Mouse (Mus musculus) CH12.LX (cell line): ENCODE measurements around the gene Tmem178b. TPM values are rescaled to one million over a fixed set of nuclear protein-coding genes. Genes with fewer than 3 reads are reported as not detected.

ENCODE experiments used
- DNase-seq: peaks from one replicate; pipeline ENCODE4 v3.0.0-alpha.2; 2013; ENCODE audit errors: extremely low read depth
- H3K27ac ChIP-seq: 2 replicates; pipeline ENCODE4 v1.5.1; 2012; ENCODE audit warnings: low read depth, mild to moderate bottlenecking, control low read depth, moderate library complexity; ENCODE audit not compliant: insufficient read depth
- H3K27me3 ChIP-seq: replicated peaks from 2 replicates; pipeline ENCODE3; 2012; ENCODE audit warnings: inconsistent platforms
- H3K36me3 ChIP-seq, 2 experiments: replicated peaks in 1 of 2; 2 replicates each; pipeline versions ENCODE3 to v1.6.1; 2012; ENCODE audit warnings: inconsistent platforms in 1 of 2, low read length in 1 of 2, mild to moderate bottlenecking in 1 of 2, mixed read lengths in 1 of 2, moderate library complexity in 1 of 2; ENCODE audit not compliant: control insufficient read depth in 1 of 2, insufficient read depth in 1 of 2
- H3K4me1 ChIP-seq, 2 experiments: 2 replicates each; pipeline ENCODE4 v1.6.1; 2012; ENCODE audit warnings: inconsistent platforms in 1 of 2, moderate library complexity in 1 of 2; ENCODE audit not compliant: insufficient read depth in 2 of 2, control insufficient read depth in 1 of 2
- H3K4me2 ChIP-seq: 2 replicates; pipeline ENCODE4 v1.6.1; 2012; ENCODE audit warnings: low read depth, mild to moderate bottlenecking, control low read depth; ENCODE audit not compliant: poor library complexity, insufficient read depth, severe bottlenecking
- H3K4me3 ChIP-seq, 3 experiments: fragments of 150-350 bp in 1 of 3; sonication (generic) in 1 of 3; replicated peaks in 1 of 3; 2 replicates each; pipeline versions ENCODE3 to v1.5.1; 2011 to 2012; ENCODE audit warnings: low read depth in 2 of 3, low read length in 2 of 3, mild to moderate bottlenecking in 2 of 3, moderate library complexity in 2 of 3, control low read depth in 1 of 3, improper control_type of control experiment in 1 of 3, inconsistent platforms in 1 of 3, mixed read lengths in 1 of 3; ENCODE audit not compliant: poor library complexity in 1 of 3
- H3K79me2 ChIP-seq: replicated peaks from 2 replicates; pipeline ENCODE4 v1.6.1; 2012; ENCODE audit warnings: mild to moderate bottlenecking, moderate library complexity; ENCODE audit not compliant: control insufficient read depth, poor library complexity, insufficient read depth, severe bottlenecking; ENCODE audit errors: extremely low read depth
- H3K9ac ChIP-seq: 2 replicates; pipeline ENCODE4 v1.6.1; 2012; ENCODE audit warnings: low read depth, mild to moderate bottlenecking, control low read depth, moderate library complexity; ENCODE audit not compliant: insufficient read depth
- H3K9me3 ChIP-seq: replicated peaks from 2 replicates; pipeline ENCODE3; 2012; ENCODE audit warnings: low read length, inconsistent platforms, mixed read lengths
- E2F4 ChIP-seq: IDR thresholded peaks from 2 replicates; pipeline ENCODE4 v1.6.1; 2011; ENCODE audit warnings: low read depth, low read length, improper control_type of control experiment; ENCODE audit not compliant: insufficient replicate concordance
- ETS1 ChIP-seq: conservative IDR thresholded peaks from 2 replicates; pipeline ENCODE4 v1.6.1; 2012; ENCODE audit warnings: low read depth, mild to moderate bottlenecking, inconsistent platforms, low read length, improper control_type of control experiment, moderate library complexity
- JUND ChIP-seq: conservative IDR thresholded peaks from 2 replicates; pipeline ENCODE4 v1.6.1; 2011; ENCODE audit warnings: low read depth, low read length, improper control_type of control experiment
- MEF2A ChIP-seq: IDR thresholded peaks from 2 replicates; pipeline ENCODE4 v1.6.1; 2014; ENCODE audit warnings: low read depth, mild to moderate bottlenecking, inconsistent platforms, low read length, improper control_type of control experiment, borderline replicate concordance
- MXI1 ChIP-seq: IDR thresholded peaks from 2 replicates; pipeline ENCODE4 v1.6.1; 2011; ENCODE audit warnings: mild to moderate bottlenecking, low read depth, low read length, improper control_type of control experiment
- NELFE ChIP-seq: IDR thresholded peaks from 2 replicates; pipeline ENCODE4 v1.6.1; 2011; ENCODE audit warnings: low read depth, low read length, improper control_type of control experiment
- NRF1 ChIP-seq: IDR thresholded peaks from 2 replicates; pipeline ENCODE4 v1.6.1; 2014; ENCODE audit warnings: low read depth, mild to moderate bottlenecking, inconsistent platforms, low read length, improper control_type of control experiment, moderate library complexity
- RAD21 ChIP-seq: IDR thresholded peaks from 2 replicates; pipeline ENCODE4 v1.6.1; 2011; ENCODE audit warnings: low read depth, mild to moderate bottlenecking, low read length, improper control_type of control experiment, moderate library complexity
- TBP ChIP-seq: conservative IDR thresholded peaks from 2 replicates; pipeline ENCODE4 v1.6.1; 2011; ENCODE audit warnings: low read depth, low read length, improper control_type of control experiment
- USF1 ChIP-seq: IDR thresholded peaks from 2 replicates; pipeline ENCODE4 v1.6.1; 2014; ENCODE audit warnings: low read depth, mild to moderate bottlenecking, inconsistent platforms, low read length, improper control_type of control experiment
- ZMIZ1 ChIP-seq: IDR thresholded peaks from 2 replicates; pipeline ENCODE4 v1.6.1; 2012; ENCODE audit warnings: low read depth, mild to moderate bottlenecking, inconsistent platforms, low read length, improper control_type of control experiment
- ZNF384 ChIP-seq: IDR thresholded peaks from 2 replicates; pipeline ENCODE4 v1.6.1; 2012; ENCODE audit warnings: low read depth, low read length, improper control_type of control experiment, inconsistent platforms
- dilution Hi-C: fragments of 300-500 bp; cut with MboI; formaldehyde crosslinking; loops from 2 replicates; pipeline ENCODE4 v1.14.3; 2020; ENCODE audit warnings: low sequenced_read_pairs; ENCODE audit not compliant: extremely low pct_unique_long_range_greater_than_20kb, extremely low pct_ligation_motif_present
- in situ Hi-C: fragments of 300-500 bp; cut with MboI; formaldehyde crosslinking; loops from 3 replicates; pipeline ENCODE4 v1.14.3; 2019; ENCODE audit warnings: low sequenced_read_pairs, low pct_ligation_motif_present, low pct_unique_long_range_greater_than_20kb, mixed read lengths
- polyA plus RNA-seq: library from polyadenylated mRNA; unstranded; fragments of >175 nt; gene quantifications from 2 replicates; pipeline ENCODE4 v1.2.1, GENCODE M21; 2012; ENCODE audit warnings: low read depth; ENCODE audit not compliant: insufficient read length
- total RNA-seq, 2 experiments: library from RNA; depleted of rRNA; stranded (reverse); fragments of 300-350 nt in 1 of 2; fragments of >200 nt in 1 of 2; gene quantifications; 2 replicates each; pipeline ENCODE4 v1.2.3; 2012 to 2014

Gene Tmem178b
- total and polyA plus RNA-seq, 3 experiments, result not detected

GRCm38 (mm10) chr6:39915636-39916281 is 42.7 kb downstream of the Tmem178b start:
- Histone ChIP-seq H3K27ac (no peak overlapping the region), H3K4me3 (no peak overlapping the region), H3K4me2 (peak overlapping the region; percentile 55; the same call in 1 of the 2 replicates), H3K9ac (no peak overlapping the region), H3K9me3 (no peaks in the 10 kb centered on the region), H3K79me2 (no peaks in the 10 kb centered on the region), H3K36me3 (no peaks in the 10 kb centered on the region), H3K27me3 (no peaks in the 10 kb centered on the region), H3K4me1 (peaks cover 7 to 11% of the 10 kb centered on the region in 2 experiments)
- no peak for TF ChIP-seq NRF1
- DNase-seq, result no peak
- dilution Hi-C loops (no loop called here), in situ Hi-C loops (no loop called here)

- Histone ChIP-seq H3K4me3 (no peak overlapping the region), H3K9ac (no peak overlapping the region), H3K27ac (no peak overlapping the region), H3K9me3 (no peaks in the 10 kb centered on the region), H3K79me2 (no peaks in the 10 kb centered on the region), H3K4me1 (peaks cover 7 to 11% of the 10 kb centered on the region in 2 experiments), H3K27me3 (no peaks in the 10 kb centered on the region), H3K4me2 (peak overlapping the region; percentile 55), H3K36me3 (no peaks in the 10 kb centered on the region)
- no peak for TF ChIP-seq JUND
- no peak for TF ChIP-seq E2F4
- TF ChIP-seq ZMIZ1, result no peak
- no peak for TF ChIP-seq MXI1
- no peak for TF ChIP-seq NELFE
- TF ChIP-seq ETS1, result no peak
- TF ChIP-seq TBP, result no peak
- TF ChIP-seq MEF2A, result no peak
- no peak for TF ChIP-seq ZNF384
- in situ Hi-C loops (no loop called here), dilution Hi-C loops (no loop called here)
- no peak for DNase-seq
These were observed 43.4 kb downstream of the Tmem178b start for GRCm38 (mm10) chr6:39916514-39916913.

- Histone ChIP-seq H3K4me3 (no peak overlapping the region), H3K9ac (no peak overlapping the region), H3K36me3 (no peaks in the 10 kb centered on the region), H3K79me2 (no peaks in the 10 kb centered on the region), H3K27me3 (no peaks in the 10 kb centered on the region), H3K4me1 (peaks cover 7 to 11% of the 10 kb centered on the region in 2 experiments), H3K4me2 (no peak overlapping the region), H3K27ac (no peak overlapping the region), H3K9me3 (no peaks in the 10 kb centered on the region)
- dilution Hi-C loops (no loop called here), in situ Hi-C loops (no loop called here)
- no peak for DNase-seq
- no peak for TF ChIP-seq E2F4
- no peak for TF ChIP-seq RAD21
- no peak for TF ChIP-seq USF1
- no peak for TF ChIP-seq NELFE
- TF ChIP-seq TBP, result no peak
These were observed 44.2 kb downstream of the Tmem178b start for GRCm38 (mm10) chr6:39917242-39917641.
